Mouse (Mus musculus): ENCODE data around the gene Klhl35. TPM values are rescaled to one million over a fixed set of nuclear protein-coding genes. Genes with fewer than 3 reads are reported as not detected.

The Klhl35 gene
- total and polyA plus RNA-seq, 3 experiments: 0.04 TPM; not detected in 2

GRCm38 (mm10) chr7:99432248-99432647 lies 33.6 kb upstream of the Klhl35 start:
- no peak for TF ChIP-seq EP300 (IDR thresholded peaks at IDR 0.05; ENCODE audit: low read depth in 1 of 2, low read length in 2 of 2)
- Histone ChIP-seq H3K79me2 (ENCODE audit: control insufficient read depth, insufficient read depth, low read length, poor library complexity) (no peaks in the 10 kb centered on the region), H3K4me3 (ENCODE audit: control insufficient read depth in 1 of 2, insufficient read depth in 1 of 2, low read depth in 2 of 2, low read length in 2 of 2) (no peak overlapping the region), H3K9me3 (replicated peaks; ENCODE audit: insufficient read depth, low read length) (no peaks in the 10 kb centered on the region), H3K4me1 (ENCODE audit: control insufficient read depth in 1 of 2, insufficient read depth in 2 of 2, low read length in 2 of 2) (no peaks in the 10 kb centered on the region), H3K27me3 (ENCODE audit: control insufficient read depth in 1 of 2, insufficient read depth in 2 of 2, low read length in 2 of 2) (peaks cover 0 to 4% of the 10 kb centered on the region in 2 experiments; a peak in 3 of 4 replicates), H3K27ac (ENCODE audit: control insufficient read depth, low read depth, low read length) (no peak overlapping the region), H3K9ac (ENCODE audit: control insufficient read depth, low read depth, low read length, poor library complexity, severe bottlenecking) (no peak overlapping the region), H3K36me3 (ENCODE audit: control insufficient read depth in 1 of 2, insufficient read depth in 2 of 2, low read length in 2 of 2) (no peaks in the 10 kb centered on the region)
- no peak for DNase-seq (ENCODE audit: low read depth, low spot score)

DNA sequence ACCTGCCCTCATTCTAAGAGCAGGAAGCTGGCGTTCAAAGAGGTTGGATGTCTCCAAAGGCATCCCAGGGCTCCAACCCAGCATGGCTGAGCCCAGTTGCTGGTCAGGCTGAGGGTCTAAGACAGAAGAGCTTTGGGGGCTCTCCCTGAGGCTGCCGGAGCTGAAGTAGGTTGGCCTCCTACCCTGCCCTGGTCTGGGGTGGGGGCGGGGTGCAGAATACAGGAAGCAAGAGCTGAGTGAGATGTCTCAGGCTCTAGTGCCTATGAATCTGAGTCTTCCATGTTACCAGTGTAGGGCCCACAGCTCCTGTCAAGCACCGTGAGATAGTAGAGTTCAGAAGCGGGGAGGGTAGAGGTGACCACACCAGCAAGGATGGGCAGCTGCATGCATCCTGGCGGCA lies 32.9 kb upstream of the Klhl35 start:
- Histone ChIP-seq H3K36me3 (ENCODE audit: control insufficient read depth in 1 of 2, insufficient read depth in 2 of 2, low read length in 2 of 2) (no peaks in the 10 kb centered on the region), H3K27me3 (ENCODE audit: control insufficient read depth in 1 of 2, insufficient read depth in 2 of 2, low read length in 2 of 2) (peaks cover 0 to 5% of the 10 kb centered on the region in 2 experiments; a peak in 3 of 4 replicates), H3K27ac (ENCODE audit: control insufficient read depth, low read depth, low read length) (no peak overlapping the region), H3K9ac (ENCODE audit: control insufficient read depth, low read depth, low read length, poor library complexity, severe bottlenecking) (no peak overlapping the region), H3K79me2 (ENCODE audit: control insufficient read depth, insufficient read depth, low read length, poor library complexity) (no peaks in the 10 kb centered on the region), H3K4me3 (ENCODE audit: control insufficient read depth in 1 of 2, insufficient read depth in 1 of 2, low read depth in 2 of 2, low read length in 2 of 2) (no peak overlapping the region), H3K9me3 (replicated peaks; ENCODE audit: insufficient read depth, low read length) (no peaks in the 10 kb centered on the region), H3K4me1 (ENCODE audit: control insufficient read depth in 1 of 2, insufficient read depth in 2 of 2, low read length in 2 of 2) (no peaks in the 10 kb centered on the region)
- TF ChIP-seq POLR2AphosphoS2 (IDR thresholded peaks at IDR 0.05; ENCODE audit: low read length) (no peak), ZMIZ1 (IDR thresholded peaks at IDR 0.05; ENCODE audit: low read depth, low read length) (no peak), USF2 (IDR thresholded peaks at IDR 0.05; ENCODE audit: borderline replicate concordance in 1 of 2, insufficient read depth in 1 of 2, low read depth in 1 of 2, low read length in 2 of 2) (no peak), MXI1 (IDR thresholded peaks at IDR 0.05; ENCODE audit: low read depth, low read length) (no peak), POLR2AphosphoS5 (IDR thresholded peaks at IDR 0.05; ENCODE audit: borderline replicate concordance, low read depth, low read length) (no peak), ZNF384 (IDR thresholded peaks at IDR 0.05; ENCODE audit: low read depth, low read length) (no peak), BHLHE40 (IDR thresholded peaks at IDR 0.05; ENCODE audit: borderline replicate concordance, low read depth, low read length) (no peak), EP300 (IDR thresholded peaks at IDR 0.05; ENCODE audit: low read depth in 1 of 2, low read length in 2 of 2) (no peak), SIN3A (IDR thresholded peaks at IDR 0.05; ENCODE audit: low read length) (no peak), UBTF (IDR thresholded peaks at IDR 0.05; ENCODE audit: borderline replicate concordance, insufficient read depth, low read depth, low read length) (no peak), CHD2 (IDR thresholded peaks at IDR 0.05; ENCODE audit: low read length) (no peak), GATA1 (IDR thresholded peaks at IDR 0.05; ENCODE audit: low read depth, low read length) (no peak), MAX (IDR thresholded peaks at IDR 0.05; ENCODE audit: low read length) (no peak), NELFE (IDR thresholded peaks at IDR 0.05; ENCODE audit: low read depth, low read length) (no peak), SMC3 (IDR thresholded peaks at IDR 0.05; ENCODE audit: low read depth, low read length) (no peak)
- no peak for DNase-seq (ENCODE audit: low read depth, low spot score)
